Mouse (Mus musculus) kidney, postnatal 0 days (tissue): ENCODE results near the gene BC030499. TPM values are rescaled to one million over a fixed set of nuclear protein-coding genes. Genes with fewer than 3 reads are reported as not detected.

ENCODE experiments used
- ATAC-seq: fragments of 200-750 bp; cut with Nextera tagmentation; replicated peaks from 2 replicates; pipeline ENCODE4 v1.8.0; 2017; ENCODE audit warnings: low read depth, moderate number of reproducible peaks, moderate TSS enrichment, moderate library complexity; ENCODE audit not compliant: low FRiP score
- DNase-seq: peaks from one replicate; pipeline ENCODE4 v3.0.0-alpha.2; 2016; ENCODE audit warnings: low spot score
- H3K27ac ChIP-seq: fragments of 300-500 bp; sonication (generic); 2 replicates; pipeline ENCODE4 v1.5.1; 2014; ENCODE audit warnings: mild to moderate bottlenecking
- H3K27me3 ChIP-seq: fragments of 300-500 bp; sonication (generic); 2 replicates; pipeline ENCODE4 v1.6.1; 2014; ENCODE audit warnings: low read length, mixed read lengths; ENCODE audit not compliant: insufficient read depth
- H3K36me3 ChIP-seq: fragments of 300-500 bp; sonication (generic); 2 replicates; pipeline ENCODE4 v1.6.1; 2014; ENCODE audit warnings: low read length, mixed read lengths; ENCODE audit not compliant: insufficient read depth
- H3K4me1 ChIP-seq: fragments of 300-500 bp; sonication (generic); replicated peaks from 2 replicates; pipeline ENCODE4 v1.6.1; 2014; ENCODE audit warnings: antibody characterized with exemption, low read length, mixed read lengths; ENCODE audit not compliant: insufficient read depth
- H3K4me2 ChIP-seq: fragments of 300-500 bp; sonication (generic); 2 replicates; pipeline ENCODE4 v1.6.1; 2014; ENCODE audit warnings: mild to moderate bottlenecking, low read length, moderate library complexity, mixed read lengths
- H3K4me3 ChIP-seq: fragments of 300-500 bp; sonication (generic); replicated peaks from 2 replicates; pipeline ENCODE4 v1.5.1; 2014; ENCODE audit warnings: low read depth, low read length
- H3K9ac ChIP-seq: fragments of 300-500 bp; sonication (generic); 2 replicates; pipeline ENCODE4 v1.6.1; 2014; ENCODE audit warnings: low read depth, low read length
- H3K9me3 ChIP-seq: fragments of 300-500 bp; sonication (generic); replicated peaks from 2 replicates; pipeline ENCODE4 v1.6.1; 2016; ENCODE audit warnings: low read length, inconsistent platforms, mixed read lengths
- CTCF ChIP-seq: IDR thresholded peaks from 2 replicates; pipeline ENCODE4 v1.5.1; 2016; ENCODE audit warnings: antibody characterized with exemption, low read depth, mild to moderate bottlenecking, moderate library complexity
- WGBS: fragments of 180-500 bp; shearing (Covaris S2); extraction: QIAGEN DNeasy Blood & Tissue Kit; methylation state at CpG from one replicate; pipeline ENCODE4 v1.1.7; 2014; 5-methylcytosine and 5-hydroxymethylcytosine counted together
- polyA plus RNA-seq: library from polyadenylated mRNA; unstranded; fragments of >200 nt; fragmentation: Nextera tagmentation; extraction: Ambion mirVana; gene quantifications from 2 replicates; pipeline ENCODE4 v1.2.1, GENCODE M21; 2015

Gene BC030499
- polyA plus RNA-seq, 1 experiment from 2014 or later = not detected

- Histone ChIP-seq H3K27me3 (no peaks in the 10 kb centered on the region), H3K4me1 (0 out of 2 replicates have a peak, but pooled peaks cover 3% of the 10 kb centered on the region), H3K9me3 (no peaks in the 10 kb centered on the region), H3K9ac (peak overlapping the region; percentile 73), H3K36me3 (peaks cover 2% of the 10 kb centered on the region; the same call in 1 of the 2 replicates), H3K27ac (no peak overlapping the region), H3K4me3 (peak overlapping the region; percentile 86), H3K4me2 (peak overlapping the region; percentile 81)
- no peak for TF ChIP-seq CTCF
- peak; percentile 68 for ATAC-seq
- DNase-seq = no peak
- WGBS = under 1% methylated on average over 39 of the region's 41 CpGs
These were observed 37.9 kb downstream of the BC030499 start for GRCm38 (mm10) chr11:78328512-78329056.

GRCm38 (mm10) chr11:78332676-78333075 is 42.0 kb downstream of the BC030499 start:
- H3K27me3 ChIP-seq = no peaks in the 10 kb centered on the region
- no peak overlapping the region for H3K9ac ChIP-seq
- ATAC-seq (no peak), DNase-seq (no peak)
- 88% methylated on average over 12 of the region's 12 CpGs for WGBS
- no peak overlapping the region for H3K4me2 ChIP-seq
- H3K9me3 ChIP-seq = no peaks in the 10 kb centered on the region
- no peak overlapping the region for H3K27ac ChIP-seq
- peaks cover 14% of the 10 kb centered on the region; the same call in 1 of the 2 replicates for H3K36me3 ChIP-seq
- no peak overlapping the region for H3K4me3 ChIP-seq
- TF ChIP-seq CTCF = no peak
- 0 out of 2 replicates have a peak, but pooled peaks cover 3% of the 10 kb centered on the region for H3K4me1 ChIP-seq

GRCm38 (mm10) chr11:78333992-78334391 is 43.4 kb downstream of the BC030499 start:
- Histone ChIP-seq H3K9ac (no peak overlapping the region), H3K9me3 (no peaks in the 10 kb centered on the region), H3K4me2 (no peak overlapping the region), H3K27ac (no peak overlapping the region), H3K4me1 (0 out of 2 replicates have a peak, but pooled peaks cover 3% of the 10 kb centered on the region), H3K27me3 (no peaks in the 10 kb centered on the region), H3K4me3 (no peak overlapping the region), H3K36me3 (peaks cover 17% of the 10 kb centered on the region; the same call in 1 of the 2 replicates)
- ATAC-seq (no peak), DNase-seq (no peak)
- WGBS = 77% methylated on average over 5 of the region's 5 CpGs
- no peak for TF ChIP-seq CTCF

- Histone ChIP-seq H3K9ac (no peak overlapping the region), H3K4me2 (no peak overlapping the region), H3K4me1 (no peaks in the 10 kb centered on the region), H3K9me3 (no peaks in the 10 kb centered on the region), H3K27me3 (no peaks in the 10 kb centered on the region), H3K4me3 (no peak overlapping the region), H3K27ac (no peak overlapping the region), H3K36me3 (peaks cover 22% of the 10 kb centered on the region; the same call in 1 of the 2 replicates)
- no peak for TF ChIP-seq CTCF
- no peak for DNase-seq
- 95% methylated on average over 8 of the region's 8 CpGs for WGBS
- no peak for ATAC-seq
These were observed 46.4 kb downstream of the BC030499 start for GRCm38 (mm10) chr11:78337040-78337439.

GRCm38 (mm10) chr11:78341702-78342101 is 51.1 kb downstream of the BC030499 start:
- Histone ChIP-seq H3K4me1 (peaks cover 11% of the 10 kb centered on the region; the same call in 1 of the 2 replicates), H3K4me2 (no peak overlapping the region), H3K4me3 (no peak overlapping the region), H3K27me3 (no peaks in the 10 kb centered on the region), H3K9me3 (no peaks in the 10 kb centered on the region), H3K9ac (no peak overlapping the region), H3K36me3 (peaks cover 13% of the 10 kb centered on the region; the same call in 1 of the 2 replicates), H3K27ac (no peak overlapping the region)
- ATAC-seq = no peak
- DNase-seq = no peak
- no peak for TF ChIP-seq CTCF
- 66% methylated on average over 12 of the region's 12 CpGs for WGBS

GRCm38 (mm10) chr11:78343381-78344327 is 53.0 kb downstream of the BC030499 start, which contains the start of gene Unc119:
Unc119 (plus strand) TSS chr11:78343482.
- H3K9ac ChIP-seq = peak within 1 kb of the TSS; percentile 72
- peaks cover 11% of the 10 kb centered on the region; the same call in 1 of the 2 replicates for H3K4me1 ChIP-seq
- peak within 1 kb of the TSS; percentile 65 for H3K27ac ChIP-seq
- H3K4me3 ChIP-seq = peak within 1 kb of the TSS; percentile 79
- ATAC-seq (peak; percentile 64), DNase-seq (peak; percentile 75)
- H3K27me3 ChIP-seq = no peaks in the 10 kb centered on the region
- TF ChIP-seq CTCF = no peak
- H3K9me3 ChIP-seq = no peaks in the 10 kb centered on the region
- peak within 1 kb of the TSS; percentile 80 for H3K4me2 ChIP-seq
- H3K36me3 ChIP-seq = 0 out of 2 replicates have a peak, but pooled peaks cover 9% of the 10 kb centered on the region
- under 1% methylated on average over 45 of the region's 66 CpGs for WGBS
